Mouse (Mus musculus): ENCODE data around the gene Rnf111. TPM values are rescaled to one million over a fixed set of nuclear protein-coding genes. Genes with fewer than 3 reads are reported as not detected.
A peak's percentile ranks its signal among the peaks of the same experiment; 100 is the strongest.

Rnf111 gene
- polyA plus RNA-seq, 1 experiment from 2014 or later = 46.2 TPM

GRCm38 (mm10) chr9:70422661-70423060 lies 80.9 kb downstream of the Rnf111 start:
- Histone ChIP-seq H3K36me3 (ENCODE audit: control insufficient read depth, insufficient read depth, low read length) (peaks cover 5% of the 10 kb centered on the region; the same call in 1 of the 2 replicates), H3K4me2 (ENCODE audit: low read depth) (no peak overlapping the region)

GRCm38 (mm10) chr9:70421257-70422056 lies 82.1 kb downstream of the Rnf111 start, which contains the start of gene Ccnb2:
TSS of gene Ccnb2 (minus strand) at chr9:70421547.
- ATAC-seq (ENCODE audit: insufficient read depth, low FRiP score, low TSS enrichment) (peak; percentile 98), DNase-seq (ENCODE audit: low spot score) (peak; percentile 94)
- peak within 1 kb of the TSS; percentile 87 for H3K9ac ChIP-seq (ENCODE audit: low read length)
- no peaks in the 10 kb centered on the region for H3K9me3 ChIP-seq (ENCODE audit: control insufficient read depth, low read length)
- H3K4me1 ChIP-seq (ENCODE audit: control insufficient read depth, insufficient read depth, low read length) = no peaks in the 10 kb centered on the region
- WGBS = 4% methylated on average over 45 of the region's 45 CpGs
- H3K36me3 ChIP-seq (ENCODE audit: control insufficient read depth, insufficient read depth, low read length) = peaks cover 5% of the 10 kb centered on the region; the same call in 1 of the 2 replicates
- no peaks in the 10 kb centered on the region for H3K27me3 ChIP-seq (ENCODE audit: control insufficient read depth, insufficient read depth, low read length)
- peak within 1 kb of the TSS; percentile 61; the same call in 1 of the 2 replicates for H3K27ac ChIP-seq (ENCODE audit: low read depth, low read length)
- peak within 1 kb of the TSS; percentile 72 for H3K4me2 ChIP-seq (ENCODE audit: low read depth)
- H3K4me3 ChIP-seq (ENCODE audit: low read depth, low read length) = peak within 1 kb of the TSS; percentile 67

More at GRCm38 (mm10) chr9:70422661-70423060, 80.9 kb downstream of the Rnf111 start:
- H3K4me1 ChIP-seq (ENCODE audit: control insufficient read depth, insufficient read depth, low read length) = no peaks in the 10 kb centered on the region
- no peak for DNase-seq (ENCODE audit: low spot score)
- no peak overlapping the region for H3K9ac ChIP-seq (ENCODE audit: low read length)
- no peak for ATAC-seq (ENCODE audit: insufficient read depth, low FRiP score, low TSS enrichment)
- H3K4me3 ChIP-seq (ENCODE audit: low read depth, low read length) = no peak overlapping the region
- H3K27ac ChIP-seq (ENCODE audit: low read depth, low read length) = no peak overlapping the region
- no peaks in the 10 kb centered on the region for H3K9me3 ChIP-seq (ENCODE audit: control insufficient read depth, low read length)
- no peaks in the 10 kb centered on the region for H3K27me3 ChIP-seq (ENCODE audit: control insufficient read depth, insufficient read depth, low read length)
- WGBS = 94% methylated on average over 2 of the region's 2 CpGs

- Histone ChIP-seq H3K36me3 (ENCODE audit: control insufficient read depth, insufficient read depth, low read length) (peaks cover 15% of the 10 kb centered on the region), H3K4me1 (ENCODE audit: control insufficient read depth, insufficient read depth, low read length) (no peaks in the 10 kb centered on the region), H3K9ac (ENCODE audit: low read length) (no peak overlapping the region), H3K27me3 (ENCODE audit: control insufficient read depth, insufficient read depth, low read length) (no peaks in the 10 kb centered on the region), H3K27ac (ENCODE audit: low read depth, low read length) (no peak overlapping the region), H3K4me3 (ENCODE audit: low read depth, low read length) (no peak overlapping the region), H3K9me3 (ENCODE audit: control insufficient read depth, low read length) (no peaks in the 10 kb centered on the region), H3K4me2 (ENCODE audit: low read depth) (no peak overlapping the region)
- ATAC-seq (ENCODE audit: insufficient read depth, low FRiP score, low TSS enrichment) = no peak
- no peak for DNase-seq (ENCODE audit: low spot score)
- WGBS = 81% methylated on average over 3 of the region's 3 CpGs
Measured at GRCm38 (mm10) chr9:70416412-70416811, 87.1 kb downstream of the Rnf111 start.

- H3K27me3 ChIP-seq (ENCODE audit: control insufficient read depth, insufficient read depth, low read length) = no peaks in the 10 kb centered on the region
- WGBS = 97% methylated on average over 7 of the region's 7 CpGs
- no peak for ATAC-seq (ENCODE audit: insufficient read depth, low FRiP score, low TSS enrichment)
- no peaks in the 10 kb centered on the region for H3K4me1 ChIP-seq (ENCODE audit: control insufficient read depth, insufficient read depth, low read length)
- no peaks in the 10 kb centered on the region for H3K9me3 ChIP-seq (ENCODE audit: control insufficient read depth, low read length)
- H3K27ac ChIP-seq (ENCODE audit: low read depth, low read length) = no peak overlapping the region
- H3K4me2 ChIP-seq (ENCODE audit: low read depth) = no peak overlapping the region
- no peak overlapping the region for H3K9ac ChIP-seq (ENCODE audit: low read length)
- no peak overlapping the region for H3K4me3 ChIP-seq (ENCODE audit: low read depth, low read length)
- DNase-seq (ENCODE audit: low spot score) = no peak
- peaks cover 30% of the 10 kb centered on the region for H3K36me3 ChIP-seq (ENCODE audit: control insufficient read depth, insufficient read depth, low read length)
Measured at GRCm38 (mm10) chr9:70413038-70413437, 90.5 kb downstream of the Rnf111 start.

- WGBS = 86% methylated on average over 11 of the region's 11 CpGs
- no peak overlapping the region for H3K27ac ChIP-seq (ENCODE audit: low read depth, low read length)
- no peaks in the 10 kb centered on the region for H3K4me1 ChIP-seq (ENCODE audit: control insufficient read depth, insufficient read depth, low read length)
- no peaks in the 10 kb centered on the region for H3K27me3 ChIP-seq (ENCODE audit: control insufficient read depth, insufficient read depth, low read length)
- H3K4me2 ChIP-seq (ENCODE audit: low read depth) = no peak overlapping the region
- ATAC-seq (ENCODE audit: insufficient read depth, low FRiP score, low TSS enrichment) (no peak), DNase-seq (ENCODE audit: low spot score) (no peak)
- no peak overlapping the region for H3K4me3 ChIP-seq (ENCODE audit: low read depth, low read length)
- H3K36me3 ChIP-seq (ENCODE audit: control insufficient read depth, insufficient read depth, low read length) = peaks cover 30% of the 10 kb centered on the region
- no peaks in the 10 kb centered on the region for H3K9me3 ChIP-seq (ENCODE audit: control insufficient read depth, low read length)
- H3K9ac ChIP-seq (ENCODE audit: low read length) = no peak overlapping the region
Measured at GRCm38 (mm10) chr9:70410668-70411067, 92.9 kb downstream of the Rnf111 start.

GRCm38 (mm10) chr9:70409743-70410142 lies 93.8 kb downstream of the Rnf111 start:
- Histone ChIP-seq H3K9me3 (ENCODE audit: control insufficient read depth, low read length) (no peaks in the 10 kb centered on the region), H3K36me3 (ENCODE audit: control insufficient read depth, insufficient read depth, low read length) (peaks cover 28% of the 10 kb centered on the region), H3K4me2 (ENCODE audit: low read depth) (no peak overlapping the region), H3K9ac (ENCODE audit: low read length) (no peak overlapping the region), H3K27me3 (ENCODE audit: control insufficient read depth, insufficient read depth, low read length) (no peaks in the 10 kb centered on the region), H3K4me1 (ENCODE audit: control insufficient read depth, insufficient read depth, low read length) (no peaks in the 10 kb centered on the region), H3K27ac (ENCODE audit: low read depth, low read length) (no peak overlapping the region), H3K4me3 (ENCODE audit: low read depth, low read length) (no peak overlapping the region)
- no peak for DNase-seq (ENCODE audit: low spot score)
- 94% methylated on average over 8 of the region's 8 CpGs for WGBS
- no peak for ATAC-seq (ENCODE audit: insufficient read depth, low FRiP score, low TSS enrichment)

GRCm38 (mm10) chr9:70408791-70409190 lies 94.7 kb downstream of the Rnf111 start:
- DNase-seq (ENCODE audit: low spot score) (no peak), ATAC-seq (ENCODE audit: insufficient read depth, low FRiP score, low TSS enrichment) (no peak)
- H3K9me3 ChIP-seq (ENCODE audit: control insufficient read depth, low read length) = no peaks in the 10 kb centered on the region
- no peak overlapping the region for H3K27ac ChIP-seq (ENCODE audit: low read depth, low read length)
- H3K27me3 ChIP-seq (ENCODE audit: control insufficient read depth, insufficient read depth, low read length) = no peaks in the 10 kb centered on the region
- no peak overlapping the region for H3K4me2 ChIP-seq (ENCODE audit: low read depth)
- H3K9ac ChIP-seq (ENCODE audit: low read length) = no peak overlapping the region
- WGBS = 95% methylated on average over 3 of the region's 3 CpGs
- H3K36me3 ChIP-seq (ENCODE audit: control insufficient read depth, insufficient read depth, low read length) = peaks cover 25% of the 10 kb centered on the region
- no peak overlapping the region for H3K4me3 ChIP-seq (ENCODE audit: low read depth, low read length)
- H3K4me1 ChIP-seq (ENCODE audit: control insufficient read depth, insufficient read depth, low read length) = no peaks in the 10 kb centered on the region

- Histone ChIP-seq H3K27ac (ENCODE audit: low read depth, low read length) (no peak overlapping the region), H3K9ac (ENCODE audit: low read length) (no peak overlapping the region), H3K4me3 (ENCODE audit: low read depth, low read length) (no peak overlapping the region), H3K4me1 (ENCODE audit: control insufficient read depth, insufficient read depth, low read length) (no peaks in the 10 kb centered on the region), H3K27me3 (ENCODE audit: control insufficient read depth, insufficient read depth, low read length) (no peaks in the 10 kb centered on the region), H3K9me3 (ENCODE audit: control insufficient read depth, low read length) (no peaks in the 10 kb centered on the region), H3K4me2 (ENCODE audit: low read depth) (no peak overlapping the region), H3K36me3 (ENCODE audit: control insufficient read depth, insufficient read depth, low read length) (peaks cover 19% of the 10 kb centered on the region)
- WGBS = 97% methylated on average over 3 of the region's 3 CpGs
- DNase-seq (ENCODE audit: low spot score) (no peak), ATAC-seq (ENCODE audit: insufficient read depth, low FRiP score, low TSS enrichment) (no peak)
Measured at GRCm38 (mm10) chr9:70406596-70406995, 96.9 kb downstream of the Rnf111 start.

Data from neural tube, embryonic 11.5 days (tissue).